Mouse (Mus musculus) neutrophil, adult 5-6 weeks (primary cell): ENCODE results near the gene Gm11214. TPM values are rescaled to one million over a fixed set of nuclear protein-coding genes. Genes with fewer than 3 reads are reported as not detected.

Experiments
- ATAC-seq: fragments of 151-379, 151-347 bp; 2 replicates; pipeline ENCODE4 v1.8.0; 2017; ENCODE audit warnings: mild to moderate bottlenecking, moderate TSS enrichment; ENCODE audit not compliant: insufficient number of reproducible peaks, poor library complexity, low FRiP score, severe bottlenecking; ENCODE audit errors: extremely low read depth
- total RNA-seq: library from RNA; stranded (forward); fragments of 200-1000 nt; gene quantifications from 2 replicates; pipeline ENCODE4 v1.2.3, GENCODE M21; 2017

Gm11214 gene
- total RNA-seq, 1 experiment from 2014 or later: not detected

DNA sequence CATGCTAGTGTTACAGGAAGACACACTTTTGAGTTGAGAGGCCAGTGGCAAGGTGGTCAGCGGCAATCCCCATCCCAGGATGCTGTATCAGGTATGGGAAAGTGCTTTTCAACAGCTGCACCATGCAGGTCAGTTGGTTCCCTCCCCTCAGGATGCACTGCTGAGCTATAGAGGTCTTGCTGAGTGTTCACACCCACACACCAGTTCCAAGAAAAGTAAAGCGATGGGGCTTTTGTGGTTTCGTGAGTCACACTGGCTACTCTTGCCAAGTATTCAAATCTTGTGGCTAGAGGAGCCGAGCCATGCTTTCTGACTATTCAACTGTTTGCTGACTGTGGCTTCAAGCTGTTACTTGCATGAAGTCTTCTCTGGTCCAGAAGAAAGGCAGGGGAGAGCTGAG lies 5.1 kb upstream of the Gm11214 start:
- ATAC-seq: 0 out of 2 replicates have a peak, but pooled peaks have one; percentile 16

DNA sequence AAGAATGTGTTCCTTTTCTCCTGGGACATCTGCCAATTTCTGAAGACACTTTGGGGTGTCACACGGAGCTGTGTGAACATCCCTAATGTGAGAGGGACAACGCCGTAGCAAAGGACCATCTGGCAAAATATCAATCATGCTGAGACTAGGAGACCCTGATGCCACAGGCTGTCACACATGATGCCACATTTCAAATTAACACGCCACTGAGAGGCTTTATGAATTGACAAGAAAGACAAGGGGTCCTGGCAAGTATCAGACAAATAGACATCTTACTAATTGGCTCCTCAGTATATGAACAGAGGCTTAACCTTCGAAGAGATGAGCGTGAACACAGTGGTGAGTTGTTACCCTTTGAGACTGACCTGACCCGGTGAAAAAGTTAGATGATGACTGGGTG lies 2.6 kb upstream of the Gm11214 start:
- no peak for ATAC-seq

DNA sequence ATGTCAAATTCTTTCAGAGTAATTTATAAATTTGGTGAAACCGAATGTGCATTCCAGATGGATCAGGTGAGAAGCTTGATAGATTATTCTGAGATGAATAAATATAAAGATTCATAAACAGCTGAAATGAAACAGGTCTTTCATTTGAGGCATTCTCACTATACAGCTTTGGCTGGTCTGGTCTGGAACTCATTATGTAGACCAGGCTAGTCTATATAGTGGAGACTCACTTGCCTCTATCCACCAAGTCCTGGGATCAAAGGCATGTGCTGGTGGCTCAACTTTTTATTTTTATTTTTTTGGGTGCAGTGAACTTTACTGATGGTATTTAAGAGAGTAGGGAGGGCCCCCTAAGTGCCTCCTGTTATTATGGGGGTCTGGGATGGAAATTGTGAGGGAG lies 1.3 kb downstream of the Gm11214 start:
- ATAC-seq: no peak

DNA sequence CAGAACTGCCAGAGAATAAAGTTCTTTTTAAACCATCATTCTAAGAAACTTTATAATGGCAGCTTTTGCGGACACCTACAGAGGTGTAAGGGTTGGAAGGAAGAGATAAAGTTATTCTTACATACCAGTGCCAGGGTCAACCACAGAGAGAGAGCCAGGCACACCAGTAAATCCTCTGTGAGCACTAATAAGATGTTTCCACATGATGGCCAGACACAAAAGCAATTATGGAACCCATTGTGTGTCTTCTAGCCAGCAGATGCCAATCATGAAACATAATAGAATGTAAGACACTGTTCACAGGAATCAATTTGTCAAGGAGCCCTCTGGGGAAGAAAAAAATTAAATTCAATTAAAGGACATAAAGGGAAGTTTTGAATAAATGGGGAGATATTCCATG lies 1.8 kb downstream of the Gm11214 start:
- no peak for ATAC-seq

DNA sequence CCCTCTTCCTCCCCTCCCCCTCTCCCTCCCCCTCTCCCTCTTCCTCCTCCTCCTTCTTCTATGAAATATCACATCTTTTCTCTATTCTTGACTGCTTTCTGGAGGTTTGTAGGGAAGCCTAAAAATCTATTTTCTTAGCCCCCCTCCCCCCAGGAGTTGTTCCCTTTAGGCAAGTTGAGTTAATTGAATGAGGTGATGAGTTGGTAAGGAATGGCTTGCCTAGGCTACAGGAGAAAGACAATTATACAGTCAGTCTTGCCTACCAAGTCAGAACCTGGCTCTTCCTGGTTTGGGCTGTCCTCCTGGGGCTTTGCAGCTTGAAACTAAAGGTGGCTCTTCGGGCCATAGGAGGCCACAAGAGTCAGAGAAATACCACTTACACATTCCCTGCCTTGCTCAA lies 3.4 kb downstream of the Gm11214 start:
- no peak for ATAC-seq

DNA sequence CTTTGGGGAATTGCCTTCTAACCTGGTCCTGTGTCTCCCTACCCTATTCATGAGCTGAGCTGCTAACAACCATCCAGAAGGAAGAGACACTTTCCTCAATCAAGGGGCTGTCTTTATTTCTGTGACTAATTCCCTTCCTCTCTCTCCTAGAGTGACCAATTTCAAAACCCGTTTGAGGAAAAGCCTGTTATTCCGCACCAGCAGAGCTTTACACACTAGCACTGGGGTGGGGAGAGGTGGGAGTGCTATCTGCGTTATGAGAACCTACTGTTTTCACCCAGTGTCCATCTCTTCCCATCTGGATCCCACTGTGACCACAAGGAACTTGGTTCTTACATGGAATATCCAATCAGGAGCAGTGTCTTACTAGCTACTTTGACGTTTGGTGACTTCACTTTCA lies 4.1 kb downstream of the Gm11214 start:
- no peak for ATAC-seq

DNA sequence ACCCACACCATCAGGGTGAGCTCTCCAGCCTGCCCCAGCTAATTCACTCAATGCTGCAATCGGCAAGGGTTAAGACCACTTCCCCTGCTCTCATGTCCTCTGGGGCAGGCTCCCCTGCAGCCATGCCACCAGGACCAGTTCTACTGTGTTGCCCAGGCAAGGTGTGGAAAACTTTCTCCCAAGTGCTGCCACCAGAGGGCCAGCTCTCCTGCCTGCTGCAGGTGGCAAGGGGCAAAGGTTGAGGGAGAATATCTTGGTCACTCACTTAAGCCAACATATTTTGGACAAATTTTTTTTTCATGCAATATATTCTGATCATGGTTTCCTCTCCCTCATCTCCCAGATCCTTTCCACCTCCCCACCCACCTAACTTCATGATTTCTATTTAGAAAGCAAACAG lies 8.8 kb downstream of the Gm11214 start:
- ATAC-seq: no peak

DNA sequence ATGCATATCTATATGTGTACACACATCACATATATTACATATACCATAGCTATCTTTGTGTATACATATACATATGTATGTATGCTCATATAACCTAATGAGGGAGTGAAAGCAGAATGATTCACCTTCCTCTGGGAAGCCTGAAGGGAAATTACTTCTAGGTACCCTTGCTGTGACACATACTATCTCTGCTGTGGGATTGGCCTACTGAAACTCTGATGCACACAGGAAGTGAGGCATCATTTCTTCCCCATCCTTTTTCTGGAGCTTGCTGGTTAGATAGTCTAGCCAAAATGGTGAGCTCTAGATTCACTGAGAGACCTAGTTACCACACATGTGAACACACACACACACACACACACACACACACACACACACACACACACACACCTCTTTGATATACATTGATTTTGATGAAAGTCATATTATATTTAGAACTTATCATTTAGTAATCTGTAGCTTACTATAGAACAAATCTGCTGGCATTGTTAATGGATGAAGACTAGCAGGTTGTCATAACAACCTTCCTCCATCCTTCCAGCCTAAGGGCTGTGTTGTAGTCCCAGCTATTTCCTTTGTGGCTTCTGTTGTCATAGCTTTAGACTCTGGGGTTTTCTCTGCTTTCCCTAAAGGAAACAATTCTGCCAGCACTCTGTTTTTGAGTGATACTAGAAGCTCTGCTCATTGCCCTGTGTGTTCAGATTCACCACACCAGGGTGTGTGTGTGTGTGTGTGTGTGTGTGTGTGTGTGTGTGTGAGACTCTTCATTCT lies 19.0 kb downstream of the Gm11214 start:
- ATAC-seq: no peak

DNA sequence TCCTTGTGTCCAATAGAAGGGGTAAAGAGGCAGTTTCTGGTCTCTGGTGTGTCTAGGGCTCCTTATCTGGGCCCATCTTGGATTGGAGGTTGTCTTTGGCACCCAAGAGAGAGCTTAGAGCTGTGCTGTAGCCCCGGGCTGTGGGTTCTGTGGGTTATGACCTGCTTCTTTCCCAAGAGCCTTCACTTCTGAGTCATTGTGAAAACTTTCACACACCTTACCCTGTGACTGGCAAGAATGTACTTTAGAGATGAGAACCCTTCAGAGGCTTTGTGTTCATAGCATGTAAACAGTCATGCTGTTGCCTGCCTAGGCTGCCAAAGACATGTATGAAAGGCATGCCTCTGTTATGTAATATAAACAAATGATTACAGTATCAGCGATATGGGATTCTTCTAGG lies 23.3 kb downstream of the Gm11214 start:
- no peak for ATAC-seq

DNA sequence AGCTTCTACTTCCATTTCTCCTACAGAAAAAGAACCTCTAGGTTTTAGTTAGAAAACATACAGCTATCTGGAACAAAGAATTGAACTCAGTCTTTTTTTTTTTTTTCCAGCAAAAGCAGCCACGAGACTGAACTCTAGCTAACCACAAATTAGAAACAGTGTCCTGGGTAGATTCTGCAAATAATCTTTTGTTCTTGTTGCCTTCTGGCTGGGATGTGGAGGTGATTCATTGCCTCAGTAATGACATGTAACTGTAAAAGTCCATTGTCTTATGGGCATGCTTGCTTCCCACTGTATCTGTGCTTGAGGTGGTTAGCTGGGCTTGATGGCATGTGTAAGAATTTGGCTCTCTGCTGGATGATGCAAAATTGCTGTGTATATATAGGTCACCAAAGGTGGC lies 24.6 kb downstream of the Gm11214 start:
- no peak for ATAC-seq

DNA sequence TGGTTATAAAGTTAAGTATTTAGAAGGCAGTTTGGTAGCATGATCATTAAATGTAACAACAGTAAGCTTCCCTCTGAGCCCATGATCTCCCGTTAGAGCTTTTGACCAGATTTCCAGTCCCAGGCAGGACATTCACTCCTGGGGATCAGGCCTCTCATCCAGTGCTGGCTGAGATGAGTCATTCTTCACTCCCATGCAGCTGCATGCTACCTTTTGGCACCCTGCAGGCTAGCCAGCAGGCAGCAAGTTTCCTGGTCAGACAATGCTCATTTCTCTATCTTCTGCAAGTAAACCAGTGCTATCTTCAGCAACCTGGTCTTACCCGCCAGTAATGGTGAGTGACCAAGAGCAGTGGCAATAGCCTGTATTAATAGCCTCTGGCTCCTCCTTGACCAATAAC lies 30.0 kb downstream of the Gm11214 start:
- ATAC-seq: no peak

DNA sequence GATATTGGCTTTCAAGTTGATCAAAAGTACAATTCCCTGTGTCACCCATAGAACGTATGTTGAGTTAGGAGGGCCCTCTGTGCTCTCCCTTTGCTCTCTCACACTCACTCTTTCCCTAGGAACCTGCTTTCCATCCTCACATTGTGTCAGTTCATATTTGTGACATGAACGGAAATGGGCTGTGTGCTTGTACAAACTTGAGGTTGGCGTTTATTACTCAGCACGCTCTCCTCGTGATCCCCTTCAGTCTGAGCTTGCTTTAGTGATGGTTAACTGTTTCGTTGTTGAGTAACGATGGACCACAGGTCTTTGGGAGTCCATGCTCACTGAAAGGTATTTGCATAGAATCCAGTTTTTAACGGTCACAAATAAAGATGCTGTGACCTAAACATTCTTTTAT lies 36.1 kb downstream of the Gm11214 start:
- no peak for ATAC-seq

DNA sequence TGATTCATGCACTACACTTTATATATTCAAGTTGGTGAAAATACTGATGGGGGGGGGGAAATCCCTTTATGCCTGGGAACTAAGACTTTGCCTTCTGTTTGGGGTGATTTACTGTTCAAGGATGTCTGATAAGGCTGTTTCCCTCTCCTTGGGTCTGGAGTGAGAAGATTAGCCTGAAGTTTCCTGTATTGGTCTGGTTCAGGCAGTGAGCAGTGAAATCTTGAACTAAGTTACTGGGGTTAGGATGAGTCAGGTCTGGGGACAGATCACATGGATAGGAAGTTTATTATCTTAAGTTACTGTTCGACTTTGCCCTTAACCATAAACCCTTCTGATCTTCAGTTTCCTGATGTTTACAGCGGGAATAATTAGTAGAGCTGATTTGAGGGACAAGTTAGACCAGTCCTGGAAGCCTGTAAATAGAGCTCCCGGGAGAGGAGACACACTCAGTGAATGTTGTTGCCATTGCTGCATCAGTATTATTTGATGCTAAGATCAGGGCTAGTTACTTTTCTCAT lies 37.6 kb downstream of the Gm11214 start:
- ATAC-seq: no peak

DNA sequence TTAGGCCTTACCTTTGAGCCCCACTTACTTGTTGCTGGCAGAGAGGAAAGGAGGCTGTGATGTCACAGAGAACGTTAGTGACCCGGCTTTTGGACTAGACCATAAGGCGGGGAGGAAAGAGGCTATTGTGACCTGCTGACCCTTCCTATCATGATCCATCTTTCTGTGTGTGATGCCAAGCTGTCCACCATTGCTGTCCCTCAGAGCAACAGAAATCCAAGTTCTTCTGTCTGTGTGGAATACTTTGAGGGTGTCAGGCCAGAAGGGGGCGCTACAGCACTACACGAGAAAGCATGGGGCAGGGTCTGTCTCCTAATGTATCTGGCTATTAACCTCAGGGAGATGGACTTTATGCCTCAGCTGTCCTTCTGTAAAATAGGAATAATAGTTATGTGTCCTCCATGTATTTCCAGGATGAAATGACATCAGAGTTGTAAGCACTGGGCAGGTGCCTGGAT lies 40.8 kb downstream of the Gm11214 start, which contains the start of gene Tex48:
Gene Tex48 (minus strand): TSS at position 51 of the 458 bp plus-strand sequence.
- ATAC-seq: no peak

DNA sequence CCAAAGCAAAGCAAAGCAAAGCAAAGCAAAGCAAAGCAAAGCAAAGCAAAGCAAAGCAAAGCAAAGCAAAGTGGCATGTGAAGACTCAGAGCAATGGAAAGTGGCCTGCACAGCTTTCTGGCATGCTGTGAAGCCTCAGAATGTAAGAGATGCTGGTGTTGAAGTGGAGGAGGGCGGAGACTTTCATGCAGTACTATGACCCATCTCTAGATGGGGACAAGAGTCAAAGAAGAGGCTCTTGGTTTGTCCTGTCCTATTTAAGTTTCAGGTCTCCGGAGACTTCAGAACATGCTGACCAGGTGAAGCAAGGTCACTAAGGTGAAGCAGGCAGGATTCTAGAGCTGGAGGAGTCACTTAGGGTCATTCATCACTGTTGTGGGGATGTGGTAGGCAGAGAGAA lies 41.3 kb downstream of the Gm11214 start:
- ATAC-seq: no peak

Other genes starting within 250 kb of the Gm11214 start
- 13.3 and 21.5 TPM in 2 replicates for gene Whrn, start 167.4 kb downstream of the Gm11214 start, total RNA-seq
- gene Atp6v1g1, start 118.6 kb downstream of the Gm11214 start, total RNA-seq: 150 and 174 TPM in 2 replicates
- 23.6 and 25.5 TPM in 2 replicates for gene Tmem268, start 104.6 kb downstream of the Gm11214 start, total RNA-seq
- not detected in 2 replicates for gene Gm11213, start 58.1 kb downstream of the Gm11214 start, total RNA-seq
- not detected in 2 replicates for gene Tex48, start 41.0 kb downstream of the Gm11214 start, total RNA-seq
- not detected in 2 replicates for gene Tnfsf15, start 81.7 kb upstream of the Gm11214 start, total RNA-seq
- gene Tnfsf8, start 198.0 kb upstream of the Gm11214 start, total RNA-seq: 3.0 and 3.8 TPM in 2 replicates